Mouse (Mus musculus) heart, postnatal 25 days (tissue): ENCODE measurements around the gene Tmem175. TPM values are rescaled to one million over a fixed set of nuclear protein-coding genes. Genes with fewer than 3 reads are reported as not detected.
A peak's percentile ranks its signal among the peaks of the same experiment; 100 is the strongest.

Experiments
- DNase-seq: peaks from one replicate; pipeline ENCODE4 v3.0.0; 2022; ENCODE audit warnings: low spot score
- intact Hi-C: fragments of 180-260 bp; cut with DNase I; formaldehyde crosslinking; loops from one replicate; pipeline ENCODE4 v1.15.1; 2025
- total RNA-seq, 2 experiments: library from RNA; stranded (reverse); gene quantifications; 2 replicates each; pipeline ENCODE4 v1.2.3; 2021

Gene Tmem175
- total RNA-seq, 2 experiments from 2014 or later, result 8.1 to 9.6 TPM

DNA sequence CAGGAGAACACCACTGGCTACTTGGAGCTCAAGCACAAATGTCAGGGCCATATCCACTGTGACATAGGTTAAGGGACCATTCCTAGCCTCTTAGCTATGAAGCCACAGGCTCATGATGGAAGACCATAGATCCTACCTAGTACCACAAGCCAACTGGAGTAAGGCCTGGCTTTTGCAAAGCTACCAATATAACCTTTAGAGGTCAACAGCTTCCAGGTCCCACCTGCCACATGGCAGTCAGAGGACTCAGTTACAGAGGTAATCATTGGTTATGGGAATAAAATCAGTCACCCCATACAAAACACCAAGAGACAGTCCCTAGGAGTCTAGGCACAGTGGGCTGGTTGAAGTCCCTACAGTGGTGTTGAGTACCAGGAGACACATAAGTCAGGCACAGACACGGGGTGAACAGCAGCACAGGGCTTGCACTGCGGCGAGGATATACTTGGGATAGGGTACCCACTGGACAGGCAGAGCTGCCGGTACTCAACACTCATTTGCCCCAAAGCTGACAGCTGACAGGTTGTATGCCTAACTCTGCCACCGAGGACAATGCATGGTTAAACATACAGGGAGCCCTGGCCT, 21.7 kb downstream of the Tmem175 start:
- DNase-seq, result no peak
- intact Hi-C loops, result loop anchor here (5.0 kb wide), 1 partner anchor 224 kb away; no protein-coding TSS in a partner anchor

DNA sequence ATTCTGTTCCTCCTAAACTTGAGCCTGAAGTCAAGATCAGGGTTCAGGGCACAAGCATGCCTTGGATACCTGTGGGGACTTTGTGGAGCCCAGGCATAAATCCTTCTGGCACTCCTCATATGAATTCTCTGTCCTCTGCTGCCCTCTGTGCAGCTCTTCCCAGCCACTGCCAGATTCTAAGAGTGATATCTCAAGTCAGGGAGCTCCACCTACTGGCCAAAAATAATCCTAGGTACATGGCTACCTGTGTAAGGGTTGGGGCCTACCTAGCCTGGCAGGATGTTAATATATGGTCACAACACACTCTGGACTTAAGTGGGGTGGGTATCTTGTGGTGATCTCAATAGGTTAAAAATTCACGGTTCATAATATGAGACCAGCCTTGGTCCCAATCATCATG, 22.3 kb downstream of the Tmem175 start:
- no peak for DNase-seq
- intact Hi-C loops, result loop anchor here (5.0 kb wide), 1 partner anchor 225 kb away; no protein-coding TSS in a partner anchor

DNA sequence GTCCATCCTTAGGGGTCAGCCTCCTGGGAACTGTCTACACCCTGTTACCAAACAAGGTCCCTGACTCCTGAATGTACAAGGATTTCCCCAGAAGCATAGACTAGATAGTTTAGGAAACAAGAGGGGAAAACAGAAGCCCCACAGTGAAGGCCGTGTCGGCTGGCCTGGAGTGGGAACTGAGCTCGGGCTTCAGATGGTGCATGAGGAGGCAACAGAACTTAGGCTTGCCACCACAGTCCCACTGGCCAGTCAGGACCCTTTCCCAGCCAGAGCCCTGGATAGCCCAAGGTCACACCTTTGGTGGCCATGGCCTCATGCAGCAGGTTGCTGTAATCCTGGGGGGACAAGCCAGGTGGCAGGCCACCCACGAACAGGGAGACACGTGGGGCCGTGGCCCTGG, 23.8 kb downstream of the Tmem175 start:
- no peak for DNase-seq
- intact Hi-C loops, result loop anchor here (5.0 kb wide), 1 partner anchor 226 kb away; no protein-coding TSS in a partner anchor

DNA sequence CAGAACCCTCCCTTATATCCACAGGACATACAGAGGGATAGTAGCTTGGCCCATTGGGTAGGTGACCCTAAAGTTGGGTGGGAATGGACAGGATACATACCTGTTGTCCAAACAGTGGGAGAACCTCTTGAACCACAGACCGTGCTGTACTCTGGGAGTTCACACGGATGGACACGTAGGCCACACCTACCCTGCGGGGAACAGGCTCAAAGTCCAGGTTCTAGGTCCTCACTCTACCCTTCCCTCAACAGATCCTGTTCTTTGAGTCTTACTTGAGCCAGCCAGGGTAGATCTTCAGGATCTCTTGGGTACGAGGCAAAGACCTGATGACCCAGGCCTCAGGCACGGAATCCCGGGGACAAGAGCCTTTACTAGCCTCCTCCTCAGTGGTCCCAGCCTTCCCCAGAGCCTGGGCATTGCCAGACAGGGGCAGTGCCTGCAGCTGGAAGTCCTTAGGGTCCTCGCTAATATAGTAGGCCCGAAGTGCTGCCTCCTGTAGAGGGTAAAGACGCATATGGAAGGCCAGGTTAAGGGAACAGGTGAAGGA, 24.9 kb downstream of the Tmem175 start:
- no peak for DNase-seq
- intact Hi-C loops, result loop anchor here (5.0 kb wide), 1 partner anchor 227 kb away; no protein-coding TSS in a partner anchor

DNA sequence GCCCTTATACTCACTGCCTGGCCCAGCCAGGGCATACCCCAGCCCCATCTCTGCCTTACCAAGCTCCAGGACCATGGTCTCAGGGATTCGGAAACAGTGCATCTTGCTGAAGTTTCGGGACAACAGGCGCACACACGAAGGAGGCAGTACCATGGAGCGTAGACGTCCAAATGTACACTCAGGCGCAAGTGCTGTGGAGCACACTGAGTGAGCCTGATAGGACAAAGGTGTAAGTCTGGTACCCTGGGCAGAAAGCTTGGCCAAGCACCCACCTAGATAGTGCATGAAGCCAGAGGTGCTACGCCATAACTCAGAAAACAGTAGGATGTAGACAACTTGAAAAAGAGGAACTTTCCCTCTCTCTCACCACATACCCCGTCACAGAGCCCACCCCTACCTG, 25.8 kb downstream of the Tmem175 start:
- intact Hi-C loops, result no loop called here
- no peak for DNase-seq

DNA sequence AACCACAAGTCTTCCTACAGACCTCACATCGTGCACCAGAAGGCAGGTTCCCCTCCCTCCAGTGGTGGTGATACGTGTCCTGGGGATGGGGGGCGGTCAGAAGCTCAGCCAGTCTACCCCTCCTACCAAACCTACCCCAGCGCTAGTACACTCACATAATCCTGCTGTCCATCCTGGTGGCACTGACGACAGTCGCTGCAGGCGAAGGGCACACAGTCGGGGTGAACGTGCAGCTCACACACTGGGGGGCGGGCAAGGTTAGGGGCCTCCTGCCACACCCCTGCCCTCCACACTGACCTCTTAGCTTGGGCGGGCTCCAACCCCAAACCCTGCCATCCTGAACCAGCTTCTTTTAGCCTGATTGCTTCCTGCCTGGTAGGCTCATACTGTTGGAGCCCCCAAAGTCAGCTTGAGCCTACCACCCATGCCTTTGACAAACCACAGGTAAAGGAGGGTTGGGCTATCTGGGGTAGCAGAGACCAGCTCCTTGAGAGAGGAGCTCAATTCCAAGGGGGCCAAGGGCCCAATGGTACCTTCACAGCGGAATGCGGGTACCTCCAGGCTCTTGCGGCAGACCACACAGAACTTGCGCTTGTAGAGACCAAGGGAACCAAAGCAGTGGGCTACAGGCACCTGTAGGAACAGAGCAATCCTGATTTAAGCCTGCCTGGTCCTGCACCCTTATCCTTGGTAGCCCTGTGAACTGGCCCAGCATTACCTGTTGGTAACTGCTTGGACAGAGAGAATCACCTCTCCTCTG, 26.5 kb downstream of the Tmem175 start:
- DNase-seq, result no peak
- intact Hi-C loops, result no loop called here

DNA sequence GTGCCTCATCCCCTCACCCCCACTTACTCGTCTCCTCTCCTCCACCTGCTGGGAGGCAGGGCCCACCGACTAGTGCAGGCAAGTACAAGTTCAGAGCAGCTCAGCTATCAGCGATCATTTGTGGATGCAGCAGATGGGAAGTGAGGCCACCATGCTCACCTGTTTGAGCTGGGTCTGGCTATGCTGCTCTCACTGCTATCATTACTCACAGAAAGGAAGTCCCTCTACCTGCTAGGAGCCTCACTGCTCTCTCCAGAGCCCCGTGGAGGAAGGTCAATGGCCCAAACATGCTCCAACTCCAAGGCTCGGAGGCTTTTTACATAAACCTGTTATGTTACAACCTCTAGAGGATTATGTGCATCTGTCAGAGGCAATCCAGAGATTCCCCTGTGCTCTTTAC, 27.8 kb downstream of the Tmem175 start:
- intact Hi-C loops, result no loop called here
- no peak for DNase-seq

DNA sequence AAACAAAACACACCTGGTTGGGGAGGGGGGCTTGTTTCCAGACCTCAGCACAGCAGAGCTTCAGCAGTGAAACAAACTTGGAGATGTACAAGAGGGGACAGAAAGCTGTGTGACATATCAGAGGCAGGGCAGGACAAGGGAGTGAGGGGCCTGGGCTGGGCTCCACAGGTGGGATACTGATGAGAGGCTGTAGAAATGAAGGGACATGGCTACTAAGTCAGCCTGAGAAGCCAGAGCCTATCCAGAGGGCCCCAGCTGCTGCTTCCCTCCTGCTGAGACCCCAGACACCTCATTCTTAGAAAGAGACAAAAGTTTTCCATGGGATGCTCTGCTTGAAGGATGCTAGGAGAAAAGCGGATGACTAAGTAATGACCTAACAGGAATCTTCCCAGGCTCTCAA, 29.0 kb downstream of the Tmem175 start:
- no peak for DNase-seq

DNA sequence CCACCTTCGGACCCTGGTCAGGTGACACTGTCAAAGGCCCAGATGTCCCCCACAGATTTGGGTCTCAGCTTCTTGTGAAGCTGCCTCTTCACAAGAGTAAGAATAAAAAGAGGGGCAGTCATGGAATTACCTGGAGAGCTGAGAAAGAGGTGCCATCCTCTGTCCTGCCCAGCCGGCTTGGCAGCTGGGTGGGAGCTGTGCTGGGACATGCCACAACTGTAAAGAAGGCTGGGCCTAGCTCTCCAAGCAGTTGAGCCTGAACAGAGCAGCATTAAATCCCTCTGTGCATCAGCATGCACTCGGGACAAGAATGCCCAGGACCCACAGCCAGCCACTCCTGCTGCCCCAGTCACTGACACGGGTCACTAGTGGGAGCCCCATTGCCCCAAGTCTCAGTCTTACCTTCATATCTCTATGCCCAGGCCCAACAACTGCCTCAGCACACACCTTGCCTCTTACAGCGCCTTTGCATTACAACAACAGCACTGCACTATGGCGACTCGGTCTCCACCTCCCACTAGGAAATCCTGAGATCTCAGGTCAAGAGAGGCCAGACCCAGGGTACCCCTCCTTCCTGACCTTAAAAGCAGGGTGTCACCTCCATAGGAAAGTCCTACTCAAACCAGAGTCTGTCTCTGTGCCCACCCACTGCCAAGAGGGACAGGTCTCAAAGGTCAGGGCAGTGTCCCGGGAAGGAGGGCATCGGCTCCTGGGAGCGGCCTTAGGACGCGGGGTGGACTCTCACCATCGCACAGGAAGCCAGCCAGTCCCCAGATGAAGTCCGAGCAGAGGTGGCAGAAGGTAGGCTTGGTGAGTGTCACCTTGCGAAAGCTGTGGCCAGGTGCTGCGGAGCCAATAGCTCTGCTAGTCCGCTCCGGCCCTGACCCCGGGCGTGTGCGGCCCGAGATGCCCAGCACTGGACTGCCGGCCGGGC, 30.4 kb downstream of the Tmem175 start, which contains the start of gene Idua:
Gene Idua, plus strand, starts transcription at position 634 of the 934 bp plus-strand sequence.
- no peak for DNase-seq
- intact Hi-C loops, result no loop called here

More for the DNA sequence above, 29.0 kb downstream of the Tmem175 start:
- intact Hi-C loops, result no loop called here

DNA sequence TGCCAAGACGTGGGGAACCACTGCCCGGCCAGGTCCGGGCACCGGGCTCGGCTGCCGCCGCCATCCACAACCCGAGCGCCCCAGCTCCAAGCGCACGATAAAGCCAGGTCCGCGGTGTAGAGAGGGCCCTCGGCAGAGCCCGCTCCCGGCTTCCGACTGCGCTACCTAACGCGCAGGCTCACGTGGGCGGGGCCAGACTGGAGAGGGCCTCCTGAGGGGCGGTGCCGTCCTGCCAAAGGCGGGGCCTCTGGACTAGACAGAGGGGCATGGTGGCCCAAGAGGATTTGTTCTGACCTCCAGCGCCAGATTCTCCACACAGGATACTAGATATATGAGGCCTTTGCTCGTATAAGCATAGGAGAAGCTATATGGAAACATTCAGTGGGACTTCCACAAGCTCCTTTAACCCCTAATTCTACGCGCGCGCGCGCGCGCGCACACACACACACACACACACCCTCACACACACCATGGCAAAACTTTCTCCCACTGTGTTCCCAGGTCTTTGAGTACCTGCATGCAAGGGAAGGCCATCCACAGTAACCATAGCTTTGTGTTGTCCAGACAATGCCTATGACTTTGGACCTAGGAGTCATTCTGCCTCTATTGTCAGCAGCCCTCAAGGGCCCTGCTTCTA, 31.2 kb downstream of the Tmem175 start:
- intact Hi-C loops, result no loop called here

DNA sequence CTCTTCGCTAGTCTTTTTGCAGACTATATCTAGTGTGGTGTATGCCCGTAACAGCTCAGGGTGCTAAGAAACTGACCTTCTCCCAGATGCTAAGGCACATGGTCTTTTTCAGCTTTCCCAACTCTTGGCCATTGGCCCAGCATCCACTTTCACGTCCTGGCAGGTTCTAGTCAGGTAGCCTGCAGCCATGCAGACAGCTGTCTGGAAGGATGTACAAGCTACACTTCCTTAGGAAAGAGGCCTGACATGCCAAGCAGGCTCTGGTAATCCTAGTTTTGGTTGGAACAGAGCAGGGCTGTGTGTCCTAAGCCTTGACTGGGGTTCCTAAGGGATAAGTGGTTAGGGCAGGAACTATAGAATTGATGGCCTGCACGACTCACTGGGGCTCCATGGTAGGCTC, 33.2 kb downstream of the Tmem175 start:
- intact Hi-C loops, result no loop called here

More for the DNA sequence above, 31.2 kb downstream of the Tmem175 start:
- peak; percentile 86 for DNase-seq

DNA sequence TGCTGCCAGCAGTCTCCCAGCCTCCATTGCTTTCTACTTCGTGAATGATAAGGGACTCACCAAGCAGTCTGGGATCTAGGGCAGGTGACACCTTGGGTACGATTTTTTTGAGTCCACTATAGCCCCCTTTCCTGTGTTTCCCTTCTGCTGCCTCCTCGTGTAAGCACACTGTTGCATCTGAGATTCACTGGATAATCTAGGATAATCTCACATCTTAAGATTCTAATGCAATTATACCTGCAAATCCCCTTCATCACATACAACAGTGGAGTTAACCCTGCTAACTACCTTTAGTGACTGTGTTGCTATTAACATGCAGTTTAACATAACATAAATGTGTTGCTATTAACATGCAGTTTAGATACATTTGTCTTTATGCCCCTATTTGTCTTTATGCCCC, 35.5 kb downstream of the Tmem175 start:
- intact Hi-C loops, result loop anchor here (5.0 kb wide), 1 partner anchor 38 kb away; the partner anchor contains the start of genes Gak and Tmem175
- DNase-seq, result no peak

More for the DNA sequence above, 33.2 kb downstream of the Tmem175 start:
- DNase-seq, result no peak

DNA sequence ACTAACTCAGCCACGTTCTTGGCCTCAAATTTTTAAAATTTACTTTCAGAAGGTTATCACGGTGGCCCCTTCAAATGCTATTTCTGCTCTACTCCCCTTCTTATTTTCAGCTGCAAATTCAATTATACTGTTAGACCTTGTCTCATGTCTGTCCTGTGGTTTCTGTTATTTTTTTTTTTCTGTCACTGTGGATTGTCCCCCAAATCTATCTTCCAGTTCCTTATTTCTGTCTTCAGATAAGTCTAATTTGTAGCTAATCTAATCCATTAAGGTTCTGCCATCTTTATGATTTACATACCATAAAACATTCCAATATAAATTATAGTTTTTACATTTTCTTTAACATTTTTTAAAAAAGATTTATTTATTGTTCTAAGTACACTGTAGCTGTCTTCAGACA, 37.8 kb downstream of the Tmem175 start:
- no peak for DNase-seq
- intact Hi-C loops, result loop anchor here (5.0 kb wide), 1 partner anchor 40 kb away; the partner anchor contains the start of genes Gak and Tmem175

DNA sequence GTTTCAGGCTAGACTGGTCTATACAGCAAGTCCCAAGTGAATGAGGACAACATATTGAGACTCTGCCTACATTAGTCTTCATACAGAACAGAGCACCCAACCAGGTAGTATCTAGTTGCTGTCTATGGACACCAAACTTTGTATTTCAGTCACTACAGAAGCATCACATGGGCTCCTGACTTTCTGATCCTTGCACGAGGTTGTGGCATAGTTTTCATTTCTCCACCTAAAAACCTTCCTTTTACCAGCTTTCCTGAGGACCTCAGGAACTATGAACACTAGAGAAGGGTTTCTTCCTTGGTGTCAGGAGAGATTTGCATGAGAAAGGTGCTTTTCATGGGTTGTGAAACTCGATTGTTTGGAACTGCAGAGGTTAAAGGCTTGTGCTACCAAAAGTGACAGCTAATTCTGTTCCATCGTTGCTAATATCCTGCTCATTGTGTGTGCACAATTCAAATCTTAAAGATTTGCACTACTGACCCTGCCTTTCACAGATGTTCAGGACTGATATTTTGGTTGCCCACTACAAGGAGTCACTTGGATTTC, 38.9 kb downstream of the Tmem175 start:
- intact Hi-C loops, result loop anchor here (2.0 to 5.0 kb wide), 2 partner anchors 24 to 41 kb away; partner anchors contain the start of genes Fgfrl1, Gak and Tmem175
- no peak for DNase-seq

DNA sequence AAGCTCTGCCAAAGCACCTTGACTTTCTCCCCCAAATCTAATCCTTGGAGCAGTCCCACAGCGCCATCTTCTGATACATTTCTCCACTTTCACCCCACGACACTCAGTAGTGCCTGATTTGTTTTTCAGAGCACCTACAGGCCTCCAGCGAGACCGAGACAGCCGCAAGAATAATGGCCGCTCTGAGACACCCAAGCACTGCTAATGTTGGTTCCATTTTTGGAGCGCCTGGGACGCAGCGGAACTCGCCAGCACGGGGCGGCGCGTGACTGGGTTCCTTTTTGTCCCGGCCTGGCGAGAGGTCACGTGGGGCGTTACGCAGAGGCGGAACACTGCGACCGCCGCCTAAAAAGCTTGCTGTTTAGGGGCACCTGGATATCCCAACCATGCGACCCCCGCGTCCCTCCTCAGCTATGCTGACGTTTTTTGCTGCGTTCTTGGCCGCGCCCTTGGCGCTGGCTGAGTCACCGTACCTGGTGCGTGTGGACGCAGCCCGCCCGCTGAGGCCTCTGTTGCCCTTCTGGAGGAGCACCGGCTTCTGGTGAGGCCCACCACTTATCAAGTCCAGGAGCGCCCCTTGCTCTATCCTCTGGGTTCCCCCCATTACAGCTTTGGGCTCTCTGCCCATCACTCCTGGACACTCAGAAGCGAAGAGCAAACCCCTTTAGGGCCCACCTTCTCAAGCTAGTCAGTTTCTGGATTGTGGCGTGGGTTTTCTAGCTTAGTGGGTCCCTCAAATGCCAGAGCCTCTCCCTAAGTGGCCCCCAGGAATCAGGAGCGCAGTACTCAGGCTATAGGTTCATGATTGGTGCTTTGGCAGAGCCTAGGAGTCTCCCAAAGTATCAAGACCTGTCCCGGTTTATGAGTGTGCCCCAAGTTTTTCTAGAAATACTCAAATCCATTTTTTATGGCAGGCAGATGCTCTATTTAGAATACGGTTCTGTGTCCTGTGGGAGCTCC, 39.7 kb downstream of the Tmem175 start, which contains the start of gene Dgkq:
Gene Dgkq, minus strand, starts transcription at position 696 of the 960 bp plus-strand sequence.
- intact Hi-C loops, result loop anchor here (2.0 to 5.0 kb wide), 2 partner anchors 24 to 42 kb away; partner anchors contain the start of genes Fgfrl1, Gak and Tmem175
- peak; percentile 83 for DNase-seq

DNA sequence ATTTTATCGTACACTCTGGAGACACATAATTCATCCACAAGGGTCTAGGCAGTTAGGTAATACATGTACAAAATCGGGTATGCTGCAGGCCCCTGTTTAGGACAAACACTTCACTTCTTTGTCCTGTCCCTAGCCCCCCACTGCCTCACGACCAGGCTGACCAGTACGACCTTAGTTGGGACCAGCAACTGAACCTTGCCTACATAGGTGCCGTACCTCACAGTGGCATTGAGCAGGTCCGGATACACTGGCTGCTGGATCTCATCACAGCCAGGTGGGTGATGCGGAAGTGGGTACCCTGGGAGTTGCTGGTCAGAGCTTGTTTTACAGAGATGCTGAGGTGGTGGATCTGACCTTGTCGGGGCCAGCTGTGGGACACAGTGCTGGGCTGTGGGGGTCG, 40.4 kb downstream of the Tmem175 start:
- DNase-seq, result no peak
- intact Hi-C loops, result loop anchor here (2.0 to 5.0 kb wide), 3 partner anchors 23 to 57 kb away; partner anchors contain the start of genes Fgfrl1, Gak and Tmem175

DNA sequence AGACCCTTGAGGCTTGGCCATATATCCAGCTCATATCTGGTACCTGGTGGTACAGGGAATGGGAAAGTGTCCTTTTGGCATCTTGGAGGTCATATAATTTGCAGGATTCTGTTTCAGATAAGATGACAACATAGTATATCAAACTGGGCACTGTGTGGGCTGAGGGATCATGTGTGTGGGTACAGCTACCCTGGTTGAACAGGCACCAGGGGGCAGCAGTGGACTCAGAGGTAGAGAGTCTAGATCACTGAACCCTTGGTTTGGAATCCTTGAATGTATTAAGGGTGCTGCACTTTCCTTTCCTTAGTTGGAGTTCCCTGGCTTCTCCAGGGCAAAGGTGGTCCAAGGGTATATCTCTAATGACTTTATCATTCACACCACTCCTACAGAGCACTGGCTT, 41.2 kb downstream of the Tmem175 start:
- DNase-seq, result no peak
- intact Hi-C loops, result loop anchor here (2.0 kb wide), 1 partner anchor 56 kb away; no protein-coding TSS in a partner anchor
